Mouse (Mus musculus): Measurements from ENCODE around the gene Rabl3. TPM values are rescaled to one million over a fixed set of nuclear protein-coding genes. Genes with fewer than 3 reads are reported as not detected.

Rabl3 gene
- total RNA-seq, 2 experiments from 2014 or later, result 8.1 to 8.6 TPM

DNA sequence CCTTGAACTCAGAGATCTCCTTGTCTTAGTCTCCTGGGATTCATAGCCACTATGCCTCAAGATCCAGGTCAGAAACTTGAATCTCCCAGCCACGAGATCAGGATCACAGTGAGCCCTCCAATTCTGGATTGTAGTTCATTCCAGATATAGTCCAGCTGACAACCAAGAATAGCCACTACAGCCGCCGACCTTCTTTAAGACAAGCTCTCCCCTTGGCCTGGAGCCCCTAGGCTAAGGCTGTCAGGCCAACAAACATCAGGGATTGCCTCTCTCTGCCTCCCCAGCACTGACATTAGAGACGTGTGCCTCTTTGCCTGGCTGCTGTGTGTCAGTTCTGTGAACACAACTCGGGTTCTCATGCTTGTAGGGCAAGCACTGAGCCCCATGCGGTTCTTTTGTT, 1.1 kb downstream of the Rabl3 start:
- no peak for DNase-seq (ENCODE audit: low spot score in 2 of 2)

DNA sequence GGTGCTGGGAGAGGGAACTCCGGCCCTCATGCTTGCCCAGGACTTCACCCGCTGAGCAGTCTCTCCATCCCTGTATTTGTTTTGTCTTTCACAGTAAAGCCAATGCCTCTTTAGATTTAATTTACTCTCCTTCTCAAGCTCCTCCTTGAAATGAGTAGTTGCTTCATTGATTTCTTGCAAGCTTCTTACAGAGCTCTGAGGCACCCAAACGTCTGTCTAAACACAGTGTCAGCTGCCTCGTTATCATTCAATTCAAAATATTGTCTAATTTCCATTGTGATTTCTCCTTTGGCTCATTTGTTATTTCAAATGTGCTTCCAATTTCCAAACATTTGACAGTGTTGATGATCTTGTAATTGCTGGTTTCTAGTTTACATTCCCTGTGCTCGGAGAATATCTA, 6.6 kb downstream of the Rabl3 start:
- no peak for DNase-seq (ENCODE audit: low spot score in 2 of 2)

DNA sequence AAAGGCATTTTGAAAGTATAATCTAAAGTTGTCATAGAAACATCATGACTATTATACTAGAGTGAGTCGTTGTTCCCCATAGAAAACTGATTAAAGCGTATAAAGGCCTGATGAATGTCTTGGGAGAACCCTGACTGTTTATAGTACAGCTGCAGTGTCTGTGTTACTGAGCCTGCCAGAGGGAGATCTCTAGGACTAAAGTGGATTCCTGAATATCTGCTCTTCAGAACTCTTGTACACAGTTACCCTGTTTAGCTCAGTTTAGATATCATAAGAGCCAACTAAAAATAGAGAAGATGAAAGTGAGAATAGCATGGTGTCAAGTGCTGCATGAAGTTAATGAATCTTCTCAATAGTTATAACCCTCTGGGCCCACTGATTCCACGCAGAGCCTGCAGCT, 10.6 kb downstream of the Rabl3 start:
- DNase-seq (ENCODE audit: low spot score in 2 of 2), result no peak

GRCm38 (mm10) chr16:37550981-37551380, 11.3 kb downstream of the Rabl3 start:
- no peak for DNase-seq (ENCODE audit: low spot score in 2 of 2)

GRCm38 (mm10) chr16:37552824-37553223, 13.1 kb downstream of the Rabl3 start:
- DNase-seq (ENCODE audit: low spot score in 2 of 2), result no peak

GRCm38 (mm10) chr16:37562414-37562813, 22.7 kb downstream of the Rabl3 start:
- DNase-seq (ENCODE audit: low spot score in 2 of 2), result no peak

DNA sequence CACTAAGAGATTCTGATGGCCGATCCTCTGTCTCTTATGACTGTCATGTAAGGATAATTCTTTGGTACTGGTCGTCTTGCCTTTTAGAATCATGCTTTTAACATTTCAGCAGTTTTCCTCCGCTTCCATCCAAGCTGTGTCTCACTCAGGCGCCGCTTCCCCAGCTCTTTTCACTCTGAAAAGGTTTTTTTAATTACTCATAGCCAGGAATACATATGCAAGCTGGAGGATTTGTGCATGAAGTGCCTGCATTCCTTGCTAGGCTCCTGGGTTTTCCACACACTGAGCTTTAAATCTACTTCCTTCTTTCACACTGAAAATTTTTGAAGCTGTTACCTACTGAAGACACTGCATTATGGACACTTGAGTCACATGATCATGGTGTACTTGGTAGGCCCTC, 23.3 kb downstream of the Rabl3 start:
- DNase-seq (ENCODE audit: low spot score in 2 of 2), result peak in 1 of 2 experiments; percentile 28

DNA sequence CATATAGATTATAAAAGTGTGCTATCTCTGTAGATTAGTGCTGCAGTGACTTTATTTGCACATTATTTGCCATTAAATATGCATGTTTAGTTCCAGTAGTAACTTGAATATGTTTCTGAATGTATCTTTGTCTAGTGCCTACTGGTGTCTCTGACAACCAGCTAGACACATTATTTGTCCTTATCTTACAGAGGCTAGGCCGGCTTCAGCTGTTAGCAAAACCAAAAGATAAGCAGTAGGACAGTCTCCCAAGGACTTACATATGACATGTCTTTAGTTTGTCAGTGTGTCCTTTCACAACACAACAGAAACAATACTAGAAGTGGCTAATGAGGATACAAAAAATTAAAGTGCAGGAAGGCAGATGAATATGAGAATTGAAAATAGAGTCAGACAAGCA, 25.4 kb downstream of the Rabl3 start:
- no peak for DNase-seq (ENCODE audit: low spot score in 2 of 2)

DNA sequence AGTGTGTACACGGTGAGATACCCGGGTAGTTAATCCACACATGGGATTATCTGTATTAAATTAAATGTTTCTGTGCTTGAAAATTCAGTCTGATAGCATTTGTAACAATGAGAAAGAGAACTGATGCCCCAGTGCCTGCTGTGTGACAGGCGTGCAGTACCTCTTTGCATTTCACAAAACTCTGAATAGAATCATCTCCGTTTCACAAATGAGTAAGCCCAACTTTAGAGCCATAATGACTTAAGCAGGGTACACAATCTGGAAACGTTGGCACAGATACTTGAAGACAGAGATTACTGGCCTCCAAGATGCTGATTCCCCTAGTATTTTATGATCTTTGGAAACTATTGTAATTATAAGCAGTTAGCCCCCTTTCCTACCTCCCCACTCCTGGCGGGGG, 26.4 kb downstream of the Rabl3 start:
- peak; percentile 23 to 57 for DNase-seq (ENCODE audit: low spot score in 2 of 2)

DNA sequence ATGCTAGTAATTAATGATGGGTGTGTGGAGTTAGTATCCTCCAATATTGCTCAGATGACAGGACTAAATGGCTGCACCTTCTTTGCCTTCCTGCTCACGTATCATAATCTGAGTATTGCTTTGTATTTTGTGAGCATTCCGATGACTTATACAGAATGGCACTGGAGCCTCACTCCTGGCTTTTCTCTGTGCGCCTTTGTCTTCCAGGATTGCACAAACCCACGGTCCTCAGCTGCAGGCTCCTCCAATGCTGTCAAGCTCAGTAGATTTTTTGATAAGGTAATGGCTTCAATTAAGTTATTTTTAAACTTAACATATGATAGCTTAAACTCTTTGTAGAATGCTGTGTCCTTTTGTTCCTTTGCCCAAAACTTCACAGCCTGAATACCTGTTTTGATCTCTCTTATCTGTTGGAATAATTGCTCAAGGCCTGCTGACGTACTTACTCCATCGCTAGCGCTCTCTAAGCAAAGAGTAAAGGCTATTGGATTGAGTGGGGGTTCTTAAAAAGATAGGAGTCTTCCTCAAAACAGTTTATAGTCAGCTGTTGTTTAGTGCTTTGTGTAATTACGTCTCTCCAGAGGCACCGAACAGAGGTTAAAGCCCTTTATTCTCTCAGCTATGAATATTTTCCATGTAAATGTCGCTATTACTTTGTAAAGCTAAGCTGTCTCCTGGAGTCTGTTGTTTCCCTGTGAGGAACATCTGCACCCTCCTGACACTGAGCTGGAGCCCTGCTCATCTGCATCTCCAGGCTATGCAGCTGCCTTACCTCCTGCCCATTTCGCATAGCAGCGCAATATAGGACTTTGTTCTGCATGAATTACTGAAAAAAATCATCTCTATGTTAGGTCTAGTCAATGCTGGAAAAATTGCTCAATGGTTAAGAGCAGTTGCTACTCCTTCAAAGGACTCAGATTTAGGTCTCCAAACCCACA, 27.7 kb downstream of the Rabl3 start:
- no peak for DNase-seq (ENCODE audit: low spot score in 2 of 2)

- DNase-seq (ENCODE audit: low spot score in 2 of 2), result no peak
Observed at GRCm38 (mm10) chr16:37571554-37571953, 31.9 kb downstream of the Rabl3 start.

GRCm38 (mm10) chr16:37572117-37572754, 32.6 kb downstream of the Rabl3 start:
- no peak for DNase-seq (ENCODE audit: low spot score in 2 of 2)

DNA sequence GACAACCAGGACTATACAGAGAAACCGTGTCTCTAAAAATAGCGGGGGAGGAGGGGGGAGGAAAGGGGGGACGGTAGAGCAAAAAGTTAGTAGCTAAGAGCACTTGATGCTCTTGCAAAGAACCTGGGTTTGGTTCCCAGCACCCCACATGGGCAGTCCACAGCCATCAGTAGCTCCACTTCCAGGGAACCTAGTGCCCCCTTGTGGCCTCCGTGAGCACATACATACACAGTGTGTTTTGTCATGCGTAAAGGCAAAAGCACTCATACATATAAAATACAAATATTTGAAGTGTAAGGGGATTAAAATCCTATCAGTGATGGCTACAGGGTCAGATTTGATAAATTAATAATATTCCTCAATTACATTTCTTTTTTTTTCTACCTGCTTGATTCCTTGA, 33.4 kb downstream of the Rabl3 start:
- DNase-seq (ENCODE audit: low spot score in 2 of 2), result no peak

DNA sequence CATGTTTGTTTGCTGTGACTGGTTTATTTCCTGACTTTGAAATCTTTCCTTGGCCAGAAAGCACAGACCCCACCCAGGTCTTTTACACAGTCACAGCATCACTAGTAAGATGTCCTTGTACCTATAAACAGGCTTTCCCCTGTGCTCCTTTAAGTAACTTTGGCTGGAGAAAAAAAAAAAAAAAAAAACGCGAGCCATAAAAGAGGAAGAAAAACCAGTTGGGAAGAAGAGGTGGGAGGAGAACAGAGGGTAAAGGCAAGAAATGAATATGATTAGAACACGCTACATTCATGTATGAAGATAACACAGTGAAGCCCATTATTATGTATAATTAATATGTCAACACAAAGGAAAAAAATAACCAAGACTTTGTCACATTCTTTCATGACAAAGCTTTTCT, 35.6 kb downstream of the Rabl3 start:
- DNase-seq (ENCODE audit: low spot score in 2 of 2), result no peak

GRCm38 (mm10) chr16:37579591-37579990, 39.9 kb downstream of the Rabl3 start:
- no peak for DNase-seq (ENCODE audit: low spot score in 2 of 2)

- no peak for DNase-seq (ENCODE audit: low spot score in 2 of 2)
Observed at GRCm38 (mm10) chr16:37579994-37580393, 40.3 kb downstream of the Rabl3 start, which contains the start of gene Hgd. Gene Hgd, plus strand, starts transcription at chr16:37580153.

GRCm38 (mm10) chr16:37580651-37581050, 41.0 kb downstream of the Rabl3 start:
- DNase-seq (ENCODE audit: low spot score in 2 of 2), result no peak

DNA sequence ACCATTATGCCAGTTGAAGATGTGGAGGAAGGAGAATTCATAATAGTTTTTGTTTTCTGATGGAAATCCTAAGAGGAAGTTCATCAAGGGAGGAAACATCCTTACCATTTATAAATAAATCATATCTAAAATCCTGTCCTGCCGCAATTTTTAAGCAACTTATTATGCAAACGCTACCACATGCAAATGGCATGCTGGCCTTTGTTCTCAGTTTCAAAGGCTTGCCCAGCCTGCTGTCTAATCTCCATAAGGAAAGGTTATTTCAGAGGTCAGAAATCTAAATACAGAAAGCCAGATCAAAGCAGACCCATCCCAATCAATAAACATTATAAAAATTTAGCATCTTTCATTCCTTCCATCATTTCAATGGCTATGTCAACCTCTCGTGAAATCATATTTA, 42.2 kb downstream of the Rabl3 start:
- DNase-seq (ENCODE audit: low spot score in 2 of 2), result no peak

GRCm38 (mm10) chr16:37583306-37583705, 43.6 kb downstream of the Rabl3 start:
- no peak for DNase-seq (ENCODE audit: low spot score in 2 of 2)

DNA sequence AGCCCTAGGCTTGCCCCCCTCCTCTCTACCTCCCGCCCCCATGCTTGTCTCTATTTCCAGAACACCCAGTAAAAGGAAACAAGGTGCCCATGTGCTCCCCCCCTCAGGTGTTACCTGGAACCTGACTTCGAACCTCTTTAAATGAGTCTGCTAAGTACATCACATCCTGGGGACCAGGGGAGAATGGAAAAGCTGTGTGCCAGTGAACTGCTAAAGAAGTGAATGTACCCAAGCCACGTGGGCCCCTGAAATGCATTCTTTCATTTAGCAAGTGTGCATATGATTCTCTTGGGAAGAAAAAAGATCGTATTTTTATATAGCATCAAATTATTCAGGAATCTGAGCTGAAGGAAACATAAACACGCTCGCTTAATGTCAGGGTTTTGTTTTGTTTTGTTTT, 44.1 kb downstream of the Rabl3 start:
- DNase-seq (ENCODE audit: low spot score in 2 of 2), result peak in 1 of 2 experiments; percentile 29

- peak; percentile 50 to 75 for DNase-seq (ENCODE audit: low spot score in 2 of 2)
Observed at GRCm38 (mm10) chr16:37584218-37585035, 44.7 kb downstream of the Rabl3 start.

DNA sequence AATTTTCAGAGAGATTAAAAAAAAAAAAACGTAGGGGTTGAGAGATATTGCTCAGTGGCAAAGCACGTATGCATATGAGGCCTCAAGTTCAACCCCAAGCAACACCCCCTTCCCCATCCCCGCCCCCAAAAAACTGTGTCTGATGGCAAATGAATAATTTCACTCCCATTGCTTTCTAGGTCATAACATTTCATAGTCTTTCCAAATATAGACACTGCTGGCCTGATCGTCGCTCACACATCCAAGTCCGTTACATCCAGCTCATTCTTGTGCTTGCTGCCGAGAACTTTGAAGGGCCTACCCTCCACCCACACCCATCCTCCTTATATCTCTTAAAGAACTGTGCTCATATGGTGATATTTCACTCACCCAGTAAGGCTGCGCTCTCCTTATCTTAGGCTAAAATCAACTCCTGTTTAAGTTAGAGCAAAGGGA, 45.5 kb downstream of the Rabl3 start:
- no peak for DNase-seq (ENCODE audit: low spot score in 2 of 2)

All from layer of hippocampus, adult 18-20 months (tissue).